Mouse (Mus musculus) thymus, adult 2 months (tissue): Measurements from ENCODE around the gene Lyl1.

ENCODE experiments used
- CTCF ChIP-seq: fragments of 200-500 bp; IDR thresholded peaks from 2 replicates; pipeline ENCODE4 v1.5.1; 2012; ENCODE audit warnings: mild to moderate bottlenecking, control low read depth, low read length, moderate library complexity, borderline replicate concordance; ENCODE audit not compliant: control insufficient read depth, poor library complexity, insufficient read depth; ENCODE audit errors: extremely low read depth
- POLR2A ChIP-seq: fragments of 200-500 bp; IDR thresholded peaks from 2 replicates; pipeline ENCODE4 v1.6.1; 2012; ENCODE audit warnings: mild to moderate bottlenecking, low read length, control low read depth, moderate library complexity; ENCODE audit not compliant: control insufficient read depth, poor library complexity, insufficient read depth; ENCODE audit errors: extremely low read depth

DNA sequence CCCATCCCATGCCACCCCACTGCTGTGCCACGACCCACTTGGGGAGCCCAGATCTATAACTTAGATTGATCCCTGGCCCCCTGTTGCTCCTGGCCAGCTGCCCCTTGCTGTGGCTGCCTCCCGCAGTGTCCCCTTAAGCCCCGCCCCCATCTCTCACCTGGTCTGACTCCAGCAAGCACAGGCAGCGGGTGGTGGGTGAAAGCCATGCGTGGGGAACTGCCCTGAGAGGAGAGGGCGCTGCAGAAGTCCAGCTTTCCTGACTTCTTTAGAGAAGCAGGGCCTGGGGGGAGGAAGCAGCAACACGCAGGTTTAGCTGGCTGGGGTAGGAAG is 22.3 kb downstream of the Lyl1 start:
- TF ChIP-seq POLR2A (no peak), CTCF (no peak)
